22 mouse cellular contexts compared by ENCODE assay signal in genomic region chr16:17463184-17463583, GRCm38 (mm10). TPM values are rescaled to one million over a fixed set of nuclear protein-coding genes. Genes with fewer than 3 reads are reported as not detected.
"Had no signal": no experiment of that assay in that cellular context is flagged by ENCODE, and none has a peak within 500 bp of the region (broad histone marks: within the 10 kb centered on the region; RNA-seq: fewer than 3 reads in every experiment).

No protein-coding gene starts in this region.

- H3K27ac ChIP-seq: limb, embryonic 12.5 days; limb, embryonic 15.5 days; liver, embryonic 14.5 days; lung, embryonic 15.5 days; neural tube, embryonic 12.5 days; neural tube, embryonic 15.5 days had no signal

- H3K4me2 ChIP-seq: limb, embryonic 12.5 days; limb, embryonic 15.5 days; lung, embryonic 15.5 days; midbrain, embryonic 11.5 days; neural tube, embryonic 12.5 days; neural tube, embryonic 15.5 days had no signal

- H3K9ac ChIP-seq: limb, embryonic 12.5 days; limb, embryonic 15.5 days; liver, embryonic 14.5 days; lung, embryonic 15.5 days; neural tube, embryonic 12.5 days; neural tube, embryonic 15.5 days had no signal

- H3K27me3 ChIP-seq: limb, embryonic 12.5 days; limb, embryonic 15.5 days; lung, embryonic 15.5 days; neural tube, embryonic 12.5 days; neural tube, embryonic 15.5 days had no signal

- H3K4me3 ChIP-seq: limb, embryonic 12.5 days; limb, embryonic 15.5 days; lung, embryonic 15.5 days; neural tube, embryonic 12.5 days; neural tube, embryonic 15.5 days had no signal

- DNase-seq: kidney, adult 18-20 months; kidney, adult 9 months; kidney, postnatal 14 days; kidney, postnatal 4 days; left cerebral cortex, postnatal 4 days; lung, adult 18-20 months; lung, postnatal 10 days; lung, postnatal 4 days; midbrain, embryonic 14.5 days; right cerebral cortex, adult 18-20 months; right cerebral cortex, postnatal 14 days; right cerebral cortex, postnatal 4 days; thymus, adult 18-20 months; thymus, postnatal 36 days had no signal

- H3K36me3 ChIP-seq: neural tube, embryonic 15.5 days had no signal

- H3K9me3 ChIP-seq: limb, embryonic 12.5 days; limb, embryonic 15.5 days; lung, embryonic 15.5 days; neural tube, embryonic 12.5 days; neural tube, embryonic 15.5 days had no signal

- H3K4me1 ChIP-seq: limb, embryonic 15.5 days; lung, embryonic 15.5 days; neural tube, embryonic 12.5 days had no signal

RNA-seq across cellular contexts. Expression of gene Aifm3, which starts 26.2 kb away (rescaled TPM):
- total RNA-seq: megakaryocyte progenitor cell, adult 5-6 weeks had no signal
